Mouse (Mus musculus): ENCODE results near the gene Srsf2. TPM values are rescaled to one million over a fixed set of nuclear protein-coding genes. Genes with fewer than 3 reads are reported as not detected.
A peak's percentile ranks its signal among the peaks of the same experiment; 100 is the strongest.
"Not testable (repeated sequence)": the region's sequence is repeated elsewhere in the genome, so short reads cannot be mapped to it uniquely, and the experiment has no call there.

The Srsf2 gene
- polyA plus RNA-seq, 1 experiment from 2014 or later, result 360 TPM

DNA sequence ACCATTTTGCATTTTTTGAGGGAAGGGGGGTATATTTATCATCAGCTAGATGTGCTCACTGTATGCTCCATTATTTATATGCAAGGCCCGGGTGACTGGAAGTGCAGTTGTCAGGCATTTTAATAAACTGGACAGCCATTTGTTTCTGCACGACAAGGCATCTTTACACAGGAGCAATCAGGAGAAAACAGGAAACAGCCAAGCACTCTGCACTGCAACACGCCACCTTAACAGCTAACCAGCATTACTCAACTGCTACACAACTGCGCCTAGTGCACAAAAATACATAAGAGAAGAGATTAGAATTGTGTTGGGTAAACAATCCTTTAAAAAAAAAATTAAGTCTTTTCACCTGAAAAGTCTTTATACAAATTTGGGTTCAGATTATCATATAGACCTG, 2.8 kb downstream of the Srsf2 start:
- H3K4me2 ChIP-seq (ENCODE audit: low read depth, low read length), result peak overlapping the region; percentile 90
- H3K27ac ChIP-seq (ENCODE audit: low read length), result no peak overlapping the region
- peaks cover 11% of the 10 kb centered on the region for H3K4me1 ChIP-seq (ENCODE audit: control insufficient read depth, low read depth, low read length)
- no peak overlapping the region for H3K9ac ChIP-seq (ENCODE audit: low read depth, low read length)
- ATAC-seq (ENCODE audit: low read depth), result no peak
- 17% methylated on average over 4 of the region's 4 CpGs for WGBS (ENCODE audit: insufficient replicate concordance)
- peak overlapping the region; percentile 44 for H3K4me3 ChIP-seq (ENCODE audit: low read depth, low read length)
- H3K36me3 ChIP-seq (ENCODE audit: control insufficient read depth, insufficient read depth), result peaks cover 35% of the 10 kb centered on the region
- H3K9me3 ChIP-seq (replicated peaks; ENCODE audit: control insufficient read depth, low read length), result no peaks in the 10 kb centered on the region
- H3K27me3 ChIP-seq (ENCODE audit: control insufficient read depth, insufficient read depth, low read depth, low read length), result no peaks in the 10 kb centered on the region

GRCm38 (mm10) chr11:116849587-116849986, 3.3 kb downstream of the Srsf2 start:
- Histone ChIP-seq H3K4me2 (ENCODE audit: low read depth, low read length) (no peak overlapping the region), H3K27me3 (ENCODE audit: control insufficient read depth, insufficient read depth, low read depth, low read length) (no peaks in the 10 kb centered on the region), H3K4me3 (ENCODE audit: low read depth, low read length) (no peak overlapping the region), H3K9me3 (replicated peaks; ENCODE audit: control insufficient read depth, low read length) (no peaks in the 10 kb centered on the region), H3K9ac (ENCODE audit: low read depth, low read length) (no peak overlapping the region), H3K36me3 (ENCODE audit: control insufficient read depth, insufficient read depth) (peaks cover 35% of the 10 kb centered on the region), H3K4me1 (ENCODE audit: control insufficient read depth, low read depth, low read length) (peaks cover 7% of the 10 kb centered on the region), H3K27ac (ENCODE audit: low read length) (no peak overlapping the region)
- no peak for ATAC-seq (ENCODE audit: low read depth)

DNA sequence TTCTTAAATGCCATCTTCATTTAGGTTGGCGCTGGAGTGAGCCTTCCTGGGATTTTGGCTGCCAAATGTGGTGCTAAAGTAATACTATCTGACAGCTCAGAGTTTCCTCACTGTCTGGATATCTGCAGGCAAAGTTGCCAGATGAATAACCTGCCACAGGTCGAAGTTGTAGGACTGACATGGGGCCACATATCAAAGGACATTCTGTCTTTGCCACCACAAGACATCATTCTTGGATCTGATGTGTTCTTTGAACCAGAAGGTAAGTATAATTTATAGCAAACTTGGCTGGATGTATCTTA, 4.1 kb downstream of the Srsf2 start:
- 64% methylated on average over 2 of the region's 2 CpGs for WGBS (ENCODE audit: insufficient replicate concordance)
- not testable (repeated sequence) for H3K9ac ChIP-seq (ENCODE audit: low read depth, low read length); H3K27me3 ChIP-seq (ENCODE audit: control insufficient read depth, insufficient read depth, low read depth, low read length); H3K4me3 ChIP-seq (ENCODE audit: low read depth, low read length); H3K4me1 ChIP-seq (ENCODE audit: control insufficient read depth, low read depth, low read length); H3K27ac ChIP-seq (ENCODE audit: low read length); H3K9me3 ChIP-seq (replicated peaks; ENCODE audit: control insufficient read depth, low read length); H3K4me2 ChIP-seq (ENCODE audit: low read depth, low read length); ATAC-seq (ENCODE audit: low read depth)
- H3K36me3 ChIP-seq (ENCODE audit: control insufficient read depth, insufficient read depth), result peaks cover 35% of the 10 kb centered on the region

GRCm38 (mm10) chr11:116848086-116848876, 4.6 kb downstream of the Srsf2 start:
- Histone ChIP-seq H3K4me1 (ENCODE audit: control insufficient read depth, low read depth, low read length) (peaks cover 7% of the 10 kb centered on the region), H3K9ac (ENCODE audit: low read depth, low read length) (no peak overlapping the region), H3K27ac (ENCODE audit: low read length) (no peak overlapping the region), H3K4me2 (ENCODE audit: low read depth, low read length) (no peak overlapping the region), H3K4me3 (ENCODE audit: low read depth, low read length) (no peak overlapping the region), H3K27me3 (ENCODE audit: control insufficient read depth, insufficient read depth, low read depth, low read length) (no peaks in the 10 kb centered on the region), H3K36me3 (ENCODE audit: control insufficient read depth, insufficient read depth) (peaks cover 35% of the 10 kb centered on the region), H3K9me3 (replicated peaks; ENCODE audit: control insufficient read depth, low read length) (no peaks in the 10 kb centered on the region)
- 63% methylated on average over 5 of the region's 5 CpGs for WGBS (ENCODE audit: insufficient replicate concordance)
- no peak for ATAC-seq (ENCODE audit: low read depth)

DNA sequence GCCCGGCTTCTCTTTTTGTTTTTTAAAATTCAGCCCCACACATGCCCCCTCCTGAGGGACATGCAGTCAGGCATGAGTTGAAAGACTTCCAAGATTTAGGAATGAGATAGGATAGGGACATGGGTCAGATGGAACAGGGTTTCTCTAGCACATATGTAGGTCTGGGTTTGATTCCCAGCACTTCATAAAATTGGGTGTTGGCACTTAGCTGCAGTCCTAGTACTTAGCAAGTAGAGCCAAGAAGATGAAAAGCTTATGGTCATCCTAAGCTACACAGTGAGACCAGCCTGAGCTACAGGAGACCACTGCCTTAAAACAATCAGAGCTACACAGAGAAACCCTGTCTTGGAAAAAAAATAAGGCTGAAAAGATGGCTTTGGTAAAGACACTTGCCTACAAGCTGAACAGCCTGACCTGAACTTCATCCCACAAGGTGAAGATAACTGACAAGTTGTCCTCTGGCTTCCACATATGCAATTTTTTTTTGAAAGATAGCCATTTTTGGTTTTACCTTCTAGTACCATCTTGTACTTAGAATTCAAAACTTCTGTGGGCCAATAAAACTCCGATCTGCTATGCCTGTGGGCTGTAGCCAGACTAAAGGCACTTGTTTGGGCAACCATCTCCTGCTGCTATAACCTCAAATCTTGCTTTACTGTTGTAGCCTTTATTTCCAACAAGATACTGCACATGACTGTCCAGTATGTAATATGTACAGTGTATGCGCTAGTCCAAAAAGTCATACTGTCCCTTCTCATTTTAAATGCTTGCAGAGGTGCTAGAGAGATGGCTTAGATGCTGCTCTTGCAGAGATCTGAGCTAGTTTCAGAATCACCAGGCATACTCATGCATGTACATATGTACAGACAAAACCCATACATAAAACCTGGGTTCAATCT, 5.5 kb downstream of the Srsf2 start:
- WGBS (ENCODE audit: insufficient replicate concordance), result 90% methylated on average over 3 of the region's 3 CpGs
- no peaks in the 10 kb centered on the region for H3K9me3 ChIP-seq (replicated peaks; ENCODE audit: control insufficient read depth, low read length)
- no peaks in the 10 kb centered on the region for H3K27me3 ChIP-seq (ENCODE audit: control insufficient read depth, insufficient read depth, low read depth, low read length)
- H3K36me3 ChIP-seq (ENCODE audit: control insufficient read depth, insufficient read depth), result peaks cover 35% of the 10 kb centered on the region
- no peak overlapping the region for H3K4me2 ChIP-seq (ENCODE audit: low read depth, low read length)
- H3K4me3 ChIP-seq (ENCODE audit: low read depth, low read length), result no peak overlapping the region
- no peak for ATAC-seq (ENCODE audit: low read depth)
- H3K9ac ChIP-seq (ENCODE audit: low read depth, low read length), result no peak overlapping the region
- peaks cover 7% of the 10 kb centered on the region for H3K4me1 ChIP-seq (ENCODE audit: control insufficient read depth, low read depth, low read length)
- no peak overlapping the region for H3K27ac ChIP-seq (ENCODE audit: low read length)

- no peak overlapping the region for H3K9ac ChIP-seq (ENCODE audit: low read depth, low read length)
Observed at GRCm38 (mm10) chr11:116846593-116847181, 6.2 kb downstream of the Srsf2 start.

DNA sequence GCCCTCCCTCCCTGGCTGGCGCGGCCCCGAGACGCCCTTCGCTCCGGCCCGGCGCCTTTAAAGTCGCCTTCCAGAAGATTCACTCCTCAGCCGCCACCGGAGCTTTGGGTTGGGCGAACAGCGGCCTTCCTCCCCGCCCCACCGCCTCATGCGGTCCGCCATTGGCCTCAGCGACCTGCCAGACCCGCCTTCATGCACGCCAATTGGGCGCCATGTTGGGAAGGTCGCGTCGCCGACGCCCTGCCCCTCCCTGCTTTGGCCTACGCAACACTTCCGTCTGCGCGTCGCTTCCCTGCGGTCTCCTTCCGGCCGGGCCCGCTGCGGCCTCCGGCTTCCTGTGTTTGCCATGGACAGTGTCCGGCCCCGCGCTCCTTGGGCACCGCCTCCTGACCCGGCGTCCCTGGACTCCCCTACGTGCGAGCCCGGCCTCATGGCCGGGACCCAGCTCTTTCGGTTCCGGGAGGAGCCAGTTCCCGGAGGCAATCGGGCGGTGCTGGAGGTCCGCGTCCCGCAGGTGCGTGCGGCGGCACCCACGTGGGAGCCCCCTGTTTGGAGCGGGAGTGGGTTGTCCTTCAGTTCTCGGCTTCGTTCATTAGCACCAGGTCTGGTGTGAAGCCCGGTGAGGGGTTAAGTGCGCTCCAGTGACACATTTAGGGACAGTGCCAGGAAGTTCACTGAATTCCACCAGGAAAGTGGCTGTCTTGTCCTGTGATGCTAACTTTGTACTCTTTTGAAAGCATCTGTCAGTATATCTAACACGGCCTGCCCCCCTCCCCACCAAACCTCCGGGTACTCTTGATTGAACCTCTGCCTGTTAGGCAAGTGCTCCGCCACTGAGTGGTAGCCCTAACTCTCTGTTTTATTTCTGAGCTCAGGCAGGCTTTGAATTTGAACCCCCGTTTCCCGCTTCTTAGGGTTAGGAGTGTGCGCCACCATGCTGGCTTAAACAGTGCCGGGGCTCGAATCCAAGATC, 9.3 kb downstream of the Srsf2 start, which contains the start of the genes Mettl23 and Jmjd6:
Mettl23 (plus strand) TSS at position 18 of the 973 bp plus-strand sequence.
Jmjd6 (minus strand) TSS at position 189 of the 973 bp plus-strand sequence.
- Histone ChIP-seq H3K27me3 (ENCODE audit: control insufficient read depth, insufficient read depth, low read depth, low read length) (no peaks in the 10 kb centered on the region), H3K4me1 (ENCODE audit: control insufficient read depth, low read depth, low read length) (peaks cover 28% of the 10 kb centered on the region), H3K9ac (ENCODE audit: low read depth, low read length) (peak within 1 kb of the TSS; percentile 95), H3K4me3 (ENCODE audit: low read depth, low read length) (peak within 1 kb of the TSS; percentile 80), H3K9me3 (replicated peaks; ENCODE audit: control insufficient read depth, low read length) (no peaks in the 10 kb centered on the region), H3K4me2 (ENCODE audit: low read depth, low read length) (peak within 1 kb of the TSS; percentile 98), H3K27ac (ENCODE audit: low read length) (peak within 1 kb of the TSS; percentile 99), H3K36me3 (ENCODE audit: control insufficient read depth, insufficient read depth) (peaks cover 28% of the 10 kb centered on the region)
- ATAC-seq (ENCODE audit: low read depth), result peak; percentile 95
- under 1% methylated on average over 71 of the region's 72 CpGs for WGBS (ENCODE audit: insufficient replicate concordance)

More at GRCm38 (mm10) chr11:116846593-116847181, 6.2 kb downstream of the Srsf2 start:
- no peak for ATAC-seq (ENCODE audit: low read depth)
- no peak overlapping the region for H3K4me2 ChIP-seq (ENCODE audit: low read depth, low read length)
- no peaks in the 10 kb centered on the region for H3K27me3 ChIP-seq (ENCODE audit: control insufficient read depth, insufficient read depth, low read depth, low read length)
- no peak overlapping the region for H3K4me3 ChIP-seq (ENCODE audit: low read depth, low read length)
- H3K4me1 ChIP-seq (ENCODE audit: control insufficient read depth, low read depth, low read length), result peaks cover 8% of the 10 kb centered on the region
- H3K36me3 ChIP-seq (ENCODE audit: control insufficient read depth, insufficient read depth), result peaks cover 33% of the 10 kb centered on the region
- H3K9me3 ChIP-seq (replicated peaks; ENCODE audit: control insufficient read depth, low read length), result no peaks in the 10 kb centered on the region
- H3K27ac ChIP-seq (ENCODE audit: low read length), result no peak overlapping the region
- WGBS (ENCODE audit: insufficient replicate concordance), result 73% methylated on average over 4 of the region's 4 CpGs

GRCm38 (mm10) chr11:116842531-116843260, 10.2 kb downstream of the Srsf2 start:
- ATAC-seq (ENCODE audit: low read depth), result peak; percentile 63
- under 1% methylated on average over 69 of the region's 73 CpGs for WGBS (ENCODE audit: insufficient replicate concordance)
- H3K4me2 ChIP-seq (ENCODE audit: low read depth, low read length), result peak overlapping the region; percentile 98
- peak overlapping the region; percentile 80 for H3K4me3 ChIP-seq (ENCODE audit: low read depth, low read length)
- H3K9ac ChIP-seq (ENCODE audit: low read depth, low read length), result peak overlapping the region; percentile 95
- H3K4me1 ChIP-seq (ENCODE audit: control insufficient read depth, low read depth, low read length), result peaks cover 28% of the 10 kb centered on the region
- H3K27me3 ChIP-seq (ENCODE audit: control insufficient read depth, insufficient read depth, low read depth, low read length), result no peaks in the 10 kb centered on the region
- no peaks in the 10 kb centered on the region for H3K9me3 ChIP-seq (replicated peaks; ENCODE audit: control insufficient read depth, low read length)
- peaks cover 27% of the 10 kb centered on the region for H3K36me3 ChIP-seq (ENCODE audit: control insufficient read depth, insufficient read depth)
- H3K27ac ChIP-seq (ENCODE audit: low read length), result peak overlapping the region; percentile 99
